Mouse (Mus musculus) c-Kit-positive CD71-negative TER-119-negative erythroid progenitor cells, embryonic 14.5 days (primary cell): Measurements from ENCODE around the gene Gm17949.

Source experiments
- DNase-seq: peaks from one replicate; pipeline ENCODE4 v3.0.0-alpha.2; 2013; ENCODE audit warnings: low read depth

Gene Gm17949

GRCm38 (mm10) chr17:56990115-56990746, 21.0 kb upstream of the Gm17949 start, which contains the start of gene Clpp:
Gene Clpp, plus strand, starts transcription at chr17:56990305.
- peak; percentile 96 for DNase-seq

GRCm38 (mm10) chr17:56990966-56991365, 20.3 kb upstream of the Gm17949 start:
- no peak for DNase-seq

- DNase-seq, result no peak
Measured at GRCm38 (mm10) chr17:56995046-56995445, 16.2 kb upstream of the Gm17949 start.

GRCm38 (mm10) chr17:56996506-56996905, 14.8 kb upstream of the Gm17949 start:
- no peak for DNase-seq

GRCm38 (mm10) chr17:56997029-56997667, 14.1 kb upstream of the Gm17949 start, which contains the start of gene Alkbh7:
Gene Alkbh7, plus strand, starts transcription at chr17:56997339.
- DNase-seq, result peak; percentile 99

- no peak for DNase-seq
Measured at GRCm38 (mm10) chr17:56999414-56999813, 11.9 kb upstream of the Gm17949 start.

- no peak for DNase-seq
Measured at GRCm38 (mm10) chr17:56999968-57000609, 11.2 kb upstream of the Gm17949 start, which contains the start of gene Pspn. Gene Pspn, minus strand, starts transcription at chr17:57000018.

- DNase-seq, result no peak
Measured at GRCm38 (mm10) chr17:57001228-57001627, 10.0 kb upstream of the Gm17949 start.

- DNase-seq, result no peak
Measured at GRCm38 (mm10) chr17:57003994-57004393, 7.3 kb upstream of the Gm17949 start.

GRCm38 (mm10) chr17:57007137-57007905, 3.9 kb upstream of the Gm17949 start:
- no peak for DNase-seq

GRCm38 (mm10) chr17:57010911-57011235, 396 bp upstream of the Gm17949 start:
- no peak for DNase-seq

GRCm38 (mm10) chr17:57012245-57012795, 1.1 kb downstream of the Gm17949 start:
- no peak for DNase-seq

- DNase-seq, result no peak
Measured at GRCm38 (mm10) chr17:57019693-57020092, 8.4 kb downstream of the Gm17949 start.

GRCm38 (mm10) chr17:57020960-57021359, 9.7 kb downstream of the Gm17949 start:
- no peak for DNase-seq

- no peak for DNase-seq
Measured at GRCm38 (mm10) chr17:57027471-57027870, 16.2 kb downstream of the Gm17949 start.

GRCm38 (mm10) chr17:57029691-57030090, 18.4 kb downstream of the Gm17949 start:
- DNase-seq, result no peak

- no peak for DNase-seq
Measured at GRCm38 (mm10) chr17:57030931-57031660, 19.8 kb downstream of the Gm17949 start, which contains the start of gene Khsrp. Gene Khsrp, minus strand, starts transcription at chr17:57031522.

GRCm38 (mm10) chr17:57031661-57032420, 20.6 kb downstream of the Gm17949 start:
- DNase-seq, result peak; percentile 100

GRCm38 (mm10) chr17:57032854-57033253, 21.6 kb downstream of the Gm17949 start:
- DNase-seq, result no peak

- no peak for DNase-seq
Measured at GRCm38 (mm10) chr17:57038978-57039377, 27.7 kb downstream of the Gm17949 start.

- no peak for DNase-seq
Measured at GRCm38 (mm10) chr17:57041554-57041953, 30.3 kb downstream of the Gm17949 start, which contains the start of gene Slc25a41. Gene Slc25a41, minus strand, starts transcription at chr17:57041654.
